Mouse (Mus musculus) kidney, postnatal 10 days (tissue): ENCODE results near the gene Gm10715.
"Not testable (repeated sequence)": the region's sequence is repeated elsewhere in the genome, so short reads cannot be mapped to it uniquely, and the experiment has no call there.

Experiments
- DNase-seq: peaks from one replicate; pipeline ENCODE4 v3.0.0; 2021; ENCODE audit warnings: mixed read lengths

Gene Gm10715

GRCm38 (mm10) chr9:3024912-3025467 lies 11.7 kb upstream of the Gm10715 start, which contains the start of gene Gm10717:
Gene Gm10717, plus strand, starts transcription at chr9:3025417.
- not testable (repeated sequence) for DNase-seq

- peak; percentile 47 for DNase-seq
Observed at GRCm38 (mm10) chr9:3025653-3026052, 11.0 kb upstream of the Gm10715 start.

GRCm38 (mm10) chr9:3026136-3026535 lies 10.5 kb upstream of the Gm10715 start:
- DNase-seq: not testable (repeated sequence)

GRCm38 (mm10) chr9:3026741-3027140 lies 9.9 kb upstream of the Gm10715 start:
- DNase-seq: not testable (repeated sequence)

- not testable (repeated sequence) for DNase-seq
Observed at GRCm38 (mm10) chr9:3027200-3027599, 9.5 kb upstream of the Gm10715 start.

- DNase-seq: peak; percentile 4
Observed at GRCm38 (mm10) chr9:3029276-3030000, 7.2 kb upstream of the Gm10715 start.

- not testable (repeated sequence) for DNase-seq
Observed at GRCm38 (mm10) chr9:3030677-3031318, 5.9 kb upstream of the Gm10715 start.

- DNase-seq: not testable (repeated sequence)
Observed at GRCm38 (mm10) chr9:3034299-3034698, 2.4 kb upstream of the Gm10715 start, which contains the start of gene Gm17535. Gene Gm17535, plus strand, starts transcription at chr9:3034599.

- DNase-seq: not testable (repeated sequence)
Observed at GRCm38 (mm10) chr9:3038161-3038560, 1.5 kb downstream of the Gm10715 start.
